Mouse (Mus musculus): ENCODE measurements around the gene Cd3d. TPM values are rescaled to one million over a fixed set of nuclear protein-coding genes. Genes with fewer than 3 reads are reported as not detected.
A peak's percentile ranks its signal among the peaks of the same experiment; 100 is the strongest.
"Not testable (repeated sequence)": the region's sequence is repeated elsewhere in the genome, so short reads cannot be mapped to it uniquely, and the experiment has no call there.

Cd3d gene
- polyA plus RNA-seq (2012; rRNA removed) = 0.06 TPM in 1 of 2 replicates, not detected in the other

GRCm38 (mm10) chr9:44981676-44982075 lies at the start of gene Cd3d:
TSS of gene Cd3d (plus strand) at chr9:44981786.
- TF ChIP-seq CTCF (IDR thresholded peaks at IDR 0.05; ENCODE audit: extremely low read depth, insufficient read depth, low read length) (no peak), POLR2A (IDR thresholded peaks at IDR 0.05; ENCODE audit: extremely low read depth, insufficient read depth, low read length) (no peak)
- H3K4me1 ChIP-seq (ENCODE audit: control insufficient read depth, insufficient read depth, low read length) = no peaks in the 10 kb centered on the region
- H3K4me3 ChIP-seq (ENCODE audit: insufficient read depth, low read length) = no peak within 1 kb of the TSS
- H3K27ac ChIP-seq (ENCODE audit: insufficient read depth, low read length) = no peak within 1 kb of the TSS

GRCm38 (mm10) chr9:44941756-44942155 lies 39.8 kb upstream of the Cd3d start:
- H3K4me1 ChIP-seq (ENCODE audit: control insufficient read depth, insufficient read depth, low read length) = no peaks in the 10 kb centered on the region
- H3K27ac ChIP-seq (ENCODE audit: insufficient read depth, low read length) = no peak overlapping the region
- H3K4me3 ChIP-seq (ENCODE audit: insufficient read depth, low read length) = no peak overlapping the region
- TF ChIP-seq POLR2A (IDR thresholded peaks at IDR 0.05; ENCODE audit: extremely low read depth, insufficient read depth, low read length) (no peak), CTCF (IDR thresholded peaks at IDR 0.05; ENCODE audit: extremely low read depth, insufficient read depth, low read length) (no peak)

DNA sequence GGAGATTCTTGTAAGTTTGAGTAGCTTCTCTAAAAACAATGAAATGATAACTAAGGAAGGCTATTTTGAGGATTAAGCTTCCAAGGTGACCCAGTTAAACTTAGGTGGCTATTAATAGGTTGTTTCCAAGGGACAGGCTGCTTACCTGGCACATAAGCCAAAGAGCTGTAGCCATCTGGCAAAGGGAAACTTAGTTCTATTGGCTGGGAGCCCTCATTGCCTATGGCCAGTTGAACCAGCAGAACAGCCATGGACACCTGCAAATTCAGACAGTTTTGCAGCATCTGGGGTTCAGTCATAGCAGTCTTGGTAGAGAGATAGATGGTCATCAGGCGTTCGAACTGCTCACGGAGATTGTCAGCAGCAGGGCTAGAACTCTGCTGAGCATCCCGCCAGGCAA lies 39.2 kb upstream of the Cd3d start:
- no peak for TF ChIP-seq CTCF (IDR thresholded peaks at IDR 0.05; ENCODE audit: extremely low read depth, insufficient read depth, low read length)
- TF ChIP-seq POLR2A (IDR thresholded peaks at IDR 0.05; ENCODE audit: extremely low read depth, insufficient read depth, low read length) = no peak
- no peak overlapping the region for H3K27ac ChIP-seq (ENCODE audit: insufficient read depth, low read length)
- no peaks in the 10 kb centered on the region for H3K4me1 ChIP-seq (ENCODE audit: control insufficient read depth, insufficient read depth, low read length)
- H3K4me3 ChIP-seq (ENCODE audit: insufficient read depth, low read length) = no peak overlapping the region

GRCm38 (mm10) chr9:44946185-44946695 lies 35.3 kb upstream of the Cd3d start:
- TF ChIP-seq CTCF (IDR thresholded peaks at IDR 0.05; ENCODE audit: extremely low read depth, insufficient read depth, low read length) (no peak), POLR2A (IDR thresholded peaks at IDR 0.05; ENCODE audit: extremely low read depth, insufficient read depth, low read length) (no peak)
- no peak overlapping the region for H3K4me3 ChIP-seq (ENCODE audit: insufficient read depth, low read length)
- H3K4me1 ChIP-seq (ENCODE audit: control insufficient read depth, insufficient read depth, low read length) = no peaks in the 10 kb centered on the region

DNA sequence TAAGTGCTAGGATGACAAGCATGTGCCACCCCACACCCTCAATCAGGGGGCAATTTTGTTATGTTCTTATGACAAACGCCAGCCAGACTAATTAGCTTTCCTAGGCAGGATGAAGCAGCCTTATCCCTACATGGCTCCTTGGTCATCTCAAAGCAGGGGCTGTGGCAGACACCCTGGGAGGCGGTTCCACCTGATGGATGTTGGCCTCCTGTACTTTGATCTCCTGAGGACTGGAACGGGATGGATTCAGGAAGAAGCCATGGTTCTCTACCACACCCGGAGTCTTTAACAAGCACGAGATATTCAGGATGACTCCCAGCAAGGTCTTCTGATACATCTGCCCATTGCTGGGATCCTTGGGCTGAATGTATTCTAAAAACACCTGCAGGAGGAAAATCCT lies 33.8 kb upstream of the Cd3d start:
- H3K4me1 ChIP-seq (ENCODE audit: control insufficient read depth, insufficient read depth, low read length) = no peaks in the 10 kb centered on the region
- no peak overlapping the region for H3K4me3 ChIP-seq (ENCODE audit: insufficient read depth, low read length)
- TF ChIP-seq CTCF (IDR thresholded peaks at IDR 0.05; ENCODE audit: extremely low read depth, insufficient read depth, low read length) (no peak), POLR2A (IDR thresholded peaks at IDR 0.05; ENCODE audit: extremely low read depth, insufficient read depth, low read length) (no peak)
- no peak overlapping the region for H3K27ac ChIP-seq (ENCODE audit: insufficient read depth, low read length)

More at GRCm38 (mm10) chr9:44946185-44946695, 35.3 kb upstream of the Cd3d start:
- no peak overlapping the region for H3K27ac ChIP-seq (ENCODE audit: insufficient read depth, low read length)

DNA sequence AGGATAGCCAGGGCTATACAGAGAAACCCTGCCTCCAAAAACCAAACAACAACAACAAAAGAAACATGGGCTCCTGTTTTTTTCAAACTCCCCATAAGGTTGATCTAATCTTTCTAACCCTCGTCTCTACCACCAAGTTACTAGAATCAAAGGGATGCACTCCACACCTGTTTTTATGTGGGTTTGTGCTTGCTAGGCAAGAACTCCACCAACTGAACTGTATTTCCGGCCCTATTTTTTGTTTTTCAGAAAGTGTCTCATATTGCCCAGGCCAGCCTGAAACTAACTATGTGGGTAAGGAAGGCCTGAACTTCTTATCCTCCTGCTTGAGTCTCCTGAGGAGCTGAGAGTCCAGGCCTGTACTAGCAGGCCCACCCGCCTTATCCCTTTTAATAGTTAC lies 27.2 kb upstream of the Cd3d start:
- H3K27ac ChIP-seq (ENCODE audit: insufficient read depth, low read length) = no peak overlapping the region
- no peak overlapping the region for H3K4me3 ChIP-seq (ENCODE audit: insufficient read depth, low read length)
- no peak for TF ChIP-seq CTCF (IDR thresholded peaks at IDR 0.05; ENCODE audit: extremely low read depth, insufficient read depth, low read length)
- TF ChIP-seq POLR2A (IDR thresholded peaks at IDR 0.05; ENCODE audit: extremely low read depth, insufficient read depth, low read length) = no peak
- H3K4me1 ChIP-seq (ENCODE audit: control insufficient read depth, insufficient read depth, low read length) = no peaks in the 10 kb centered on the region

DNA sequence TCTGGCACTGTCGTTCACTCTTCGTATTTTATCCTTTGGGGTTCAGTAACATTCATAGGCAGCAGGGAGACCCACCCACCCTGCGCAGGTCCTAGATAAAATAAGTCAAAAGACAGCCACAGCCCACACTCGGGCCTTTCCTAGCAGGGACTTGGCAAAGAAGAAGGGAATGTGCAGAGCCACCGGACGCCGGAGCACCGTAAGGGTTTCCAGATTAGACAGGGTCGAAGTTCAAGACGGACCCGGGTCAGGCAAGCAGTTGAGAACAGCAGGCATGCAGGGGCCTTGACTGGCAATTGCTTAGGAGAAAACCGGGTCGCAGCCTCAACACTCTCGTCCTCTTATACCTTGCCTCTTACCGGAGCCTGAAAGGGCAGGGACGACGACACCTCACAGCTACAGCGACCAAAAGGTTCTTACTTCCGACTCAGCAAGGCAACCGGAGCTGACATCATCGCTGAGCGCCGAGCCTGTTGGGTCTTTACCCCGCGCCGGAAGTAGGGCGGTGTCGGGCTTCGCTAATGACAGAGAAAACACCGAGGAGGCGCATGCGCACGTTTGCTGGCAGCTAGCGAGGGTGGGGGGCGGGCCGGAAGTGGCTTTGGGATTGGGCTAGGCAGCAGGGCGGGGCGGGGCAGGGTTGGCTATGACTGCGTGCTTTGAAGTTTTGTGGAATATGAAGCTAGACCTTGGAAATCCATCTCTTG lies 16.3 kb upstream of the Cd3d start, which contains the start of gene Ube4a:
TSS of gene Ube4a (minus strand) at position 475 of the 707 bp plus-strand sequence.
- H3K4me3 ChIP-seq (ENCODE audit: insufficient read depth, low read length) = peak within 1 kb of the TSS; percentile 51
- no peaks in the 10 kb centered on the region for H3K4me1 ChIP-seq (ENCODE audit: control insufficient read depth, insufficient read depth, low read length)
- 0 out of 2 replicates have a peak within 1 kb of the TSS, but pooled peaks have one; percentile 12 for H3K27ac ChIP-seq (ENCODE audit: insufficient read depth, low read length)
- peak; percentile 92 for TF ChIP-seq POLR2A (IDR thresholded peaks at IDR 0.05; ENCODE audit: extremely low read depth, insufficient read depth, low read length)
- TF ChIP-seq CTCF (IDR thresholded peaks at IDR 0.05; ENCODE audit: extremely low read depth, insufficient read depth, low read length) = no peak

- Histone ChIP-seq H3K4me3 (ENCODE audit: insufficient read depth, low read length) (peak overlapping the region; percentile 51), H3K27ac (ENCODE audit: insufficient read depth, low read length) (0 out of 2 replicates have a peak overlapping the region, but pooled peaks have one; percentile 12), H3K4me1 (ENCODE audit: control insufficient read depth, insufficient read depth, low read length) (no peaks in the 10 kb centered on the region)
- TF ChIP-seq CTCF (IDR thresholded peaks at IDR 0.05; ENCODE audit: extremely low read depth, insufficient read depth, low read length) (no peak), POLR2A (IDR thresholded peaks at IDR 0.05; ENCODE audit: extremely low read depth, insufficient read depth, low read length) (no peak)
Measured at GRCm38 (mm10) chr9:44965833-44966466, 15.6 kb upstream of the Cd3d start.

GRCm38 (mm10) chr9:44966815-44967242 lies 14.8 kb upstream of the Cd3d start:
- no peaks in the 10 kb centered on the region for H3K4me1 ChIP-seq (ENCODE audit: control insufficient read depth, insufficient read depth, low read length)
- no peak for TF ChIP-seq POLR2A (IDR thresholded peaks at IDR 0.05; ENCODE audit: extremely low read depth, insufficient read depth, low read length)
- TF ChIP-seq CTCF (IDR thresholded peaks at IDR 0.05; ENCODE audit: extremely low read depth, insufficient read depth, low read length) = peak; percentile 61
- no peak overlapping the region for H3K27ac ChIP-seq (ENCODE audit: insufficient read depth, low read length)
- no peak overlapping the region for H3K4me3 ChIP-seq (ENCODE audit: insufficient read depth, low read length)

GRCm38 (mm10) chr9:44967763-44968162 lies 13.8 kb upstream of the Cd3d start:
- H3K27ac ChIP-seq (ENCODE audit: insufficient read depth, low read length); H3K4me3 ChIP-seq (ENCODE audit: insufficient read depth, low read length); H3K4me1 ChIP-seq (ENCODE audit: control insufficient read depth, insufficient read depth, low read length): not testable (repeated sequence)

Data from cortical plate, adult 2 months (tissue).